Mouse (Mus musculus) liver, embryonic 14.5 days (tissue): Measurements from ENCODE around the gene Copz2. TPM values are rescaled to one million over a fixed set of nuclear protein-coding genes. Genes with fewer than 3 reads are reported as not detected.
A peak's percentile ranks its signal among the peaks of the same experiment; 100 is the strongest.
"Not testable (repeated sequence)": the region's sequence is repeated elsewhere in the genome, so short reads cannot be mapped to it uniquely, and the experiment has no call there.

Source experiments
- ATAC-seq: fragments of 200-750 bp; cut with Nextera tagmentation; 2 replicates; pipeline ENCODE4 v1.8.0; 2017; ENCODE audit warnings: moderate number of reproducible peaks, mild to moderate bottlenecking, moderate library complexity; ENCODE audit not compliant: insufficient read depth
- DNase-seq, 3 experiments: peaks; one replicate each; pipeline ENCODE4 v3.0.0-alpha.2; 2012 to 2013; ENCODE audit warnings: low read depth in 3 of 3, low spot score in 3 of 3
- H3K27ac ChIP-seq: fragments of 300-500 bp; sonication (generic); 2 replicates; pipeline ENCODE4 v1.5.1; 2014; ENCODE audit warnings: moderate library complexity, mild to moderate bottlenecking, control low read depth, inconsistent platforms
- H3K27me3 ChIP-seq: fragments of 300-500 bp; sonication (generic); 2 replicates; pipeline ENCODE4 v1.6.1; 2014; ENCODE audit warnings: mild to moderate bottlenecking, low read length, moderate library complexity; ENCODE audit not compliant: control insufficient read depth, insufficient read depth
- H3K36me3 ChIP-seq: fragments of 300-500 bp; sonication (generic); replicated peaks from 2 replicates; pipeline ENCODE4 v1.6.1; 2014; ENCODE audit warnings: low read depth; ENCODE audit not compliant: control insufficient read depth, insufficient read depth
- H3K4me1 ChIP-seq, 2 experiments: fragments of 200-500 bp in 1 of 2; fragments of 300-500 bp in 1 of 2; sonication (generic) in 1 of 2; replicated peaks; 2 replicates each; pipeline ENCODE4 v1.6.1; 2012 to 2014; ENCODE audit warnings: antibody characterized with exemption in 1 of 2, inconsistent platforms in 1 of 2, low read length in 1 of 2; ENCODE audit not compliant: control insufficient read depth in 2 of 2, insufficient read depth in 2 of 2
- H3K4me2 ChIP-seq: fragments of 300-500 bp; sonication (generic); 2 replicates; pipeline ENCODE4 v1.6.1; 2014; ENCODE audit warnings: low read depth, mild to moderate bottlenecking, control low read depth, moderate library complexity
- H3K4me3 ChIP-seq, 2 experiments: fragments of 200-500 bp in 1 of 2; fragments of 300-500 bp in 1 of 2; sonication (generic) in 1 of 2; 2 replicates each; pipeline ENCODE4 v1.5.1; 2012 to 2014; ENCODE audit warnings: low read depth in 2 of 2, low read length in 2 of 2, mild to moderate bottlenecking in 2 of 2, control low read depth in 1 of 2, inconsistent platforms in 1 of 2, moderate library complexity in 1 of 2; ENCODE audit not compliant: insufficient read depth in 1 of 2
- H3K9ac ChIP-seq: fragments of 300-500 bp; sonication (generic); replicated peaks from 2 replicates; pipeline ENCODE4 v1.6.1; 2014; ENCODE audit warnings: mild to moderate bottlenecking, control low read depth, moderate library complexity
- H3K9me3 ChIP-seq: fragments of 300-500 bp; sonication (generic); 2 replicates; pipeline ENCODE4 v1.6.1; 2016; ENCODE audit warnings: low read length, mixed read lengths; ENCODE audit not compliant: control insufficient read depth
- CTCF ChIP-seq: IDR thresholded peaks from 2 replicates; pipeline ENCODE4 v1.5.1; 2016; ENCODE audit warnings: antibody characterized with exemption, low read depth, control low read depth
- EP300 ChIP-seq: IDR thresholded peaks from 2 replicates; pipeline ENCODE4 v1.6.1; 2016; ENCODE audit warnings: antibody characterized with exemption, low read depth
- WGBS: fragments of 180-500 bp; shearing (Covaris S2); extraction: QIAGEN DNeasy Blood & Tissue Kit; methylation state at CpG from one replicate; pipeline ENCODE4 v1.1.7; 2014; ENCODE audit not compliant: insufficient replicate concordance; 5-methylcytosine and 5-hydroxymethylcytosine counted together
- polyA plus RNA-seq, 2 experiments: library from polyadenylated mRNA; depleted of rRNA in 1 of 2; stranded (reverse) in 1 of 2; unstranded in 1 of 2; fragments of >200 nt; fragmentation: Nextera tagmentation in 1 of 2; extraction: Ambion mirVana in 1 of 2; gene quantifications; 2 replicates each; pipeline versions ENCODE4 v1.2.1 to v1.2.3; 2012 to 2014

Copz2 gene
- polyA plus RNA-seq, 2 experiments: 8.7 to 18.8 TPM

DNA sequence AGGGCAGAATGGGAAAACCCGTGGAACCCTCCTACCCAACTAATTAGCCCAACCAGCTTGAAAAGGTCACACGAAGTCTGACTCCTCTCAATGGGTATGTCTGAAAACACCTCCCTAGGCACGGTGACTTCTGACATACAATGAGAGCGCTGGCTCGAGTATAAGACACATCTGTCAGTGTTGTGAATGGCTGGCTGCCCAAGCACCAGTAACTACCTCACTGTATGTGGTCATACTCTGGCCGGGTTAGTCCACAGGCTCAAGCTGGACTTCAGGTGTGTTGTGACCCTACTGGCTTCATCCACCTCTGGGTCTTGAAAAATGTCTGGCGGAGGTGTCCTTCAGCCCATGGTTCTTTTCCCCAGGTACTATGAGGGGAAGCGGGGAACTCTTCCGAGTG, 976 bp upstream of the Copz2 start:
- Histone ChIP-seq H3K4me3 (no peak overlapping the region), H3K4me2 (no peak overlapping the region), H3K9ac (no peak overlapping the region), H3K4me1 (no peaks in the 10 kb centered on the region; a peak in 1 of 4 replicates), H3K27me3 (peaks cover 16% of the 10 kb centered on the region), H3K9me3 (no peaks in the 10 kb centered on the region), H3K36me3 (no peaks in the 10 kb centered on the region), H3K27ac (no peak overlapping the region)
- ATAC-seq (no peak), DNase-seq (no peak)
- 63% methylated on average over 9 of the region's 9 CpGs for WGBS
- TF ChIP-seq EP300: no peak
- TF ChIP-seq CTCF: no peak

DNA sequence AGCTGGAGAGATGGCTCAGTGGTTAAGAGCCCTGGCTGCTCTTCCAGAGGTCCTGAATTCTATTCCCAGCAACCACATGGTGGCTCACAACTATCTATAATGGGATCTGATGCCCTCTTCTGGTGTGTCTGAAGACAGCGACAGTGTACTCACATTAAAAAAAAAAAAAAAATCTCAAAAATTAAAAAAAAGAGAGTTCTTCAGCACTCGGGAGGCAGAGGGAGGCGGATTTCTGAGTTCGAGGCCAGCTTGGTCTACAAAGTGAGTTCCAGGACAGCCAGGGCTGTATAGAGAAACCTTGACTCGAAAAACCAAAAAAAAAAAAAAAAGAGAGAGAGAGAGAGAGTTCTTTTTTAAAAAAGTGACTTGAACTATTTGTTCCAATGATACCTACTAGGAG, 525 bp upstream of the Copz2 start:
- 52% methylated on average over 5 of the region's 5 CpGs for WGBS
- not testable (repeated sequence) for H3K4me1 ChIP-seq, H3K27ac ChIP-seq, H3K4me3 ChIP-seq, H3K9ac ChIP-seq, H3K36me3 ChIP-seq, DNase-seq, H3K9me3 ChIP-seq, ATAC-seq
- Histone ChIP-seq H3K4me2 (peak overlapping the region; percentile 56), H3K27me3 (peaks cover 16% of the 10 kb centered on the region)

DNA sequence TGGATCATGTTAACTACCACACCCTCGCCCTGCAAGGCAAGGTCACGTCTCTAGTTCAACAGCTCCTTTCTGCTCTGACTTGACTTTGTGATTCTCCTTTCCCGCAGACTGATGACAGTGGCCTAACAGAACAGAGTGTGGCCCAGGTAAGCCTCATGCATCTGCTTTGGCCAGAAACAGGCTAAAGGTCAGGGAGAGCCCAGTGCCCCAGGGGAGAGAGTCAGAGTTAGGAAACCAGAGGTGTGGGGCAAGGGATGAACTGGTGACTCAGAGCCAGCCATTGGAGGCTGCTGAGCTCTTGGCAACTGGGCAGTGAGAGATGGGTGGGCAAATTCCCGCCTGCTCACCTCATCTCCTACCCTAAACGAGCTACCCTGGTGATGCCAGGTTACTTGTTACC, 7.8 kb downstream of the Copz2 start:
- no peak overlapping the region for H3K4me2 ChIP-seq
- no peaks in the 10 kb centered on the region for H3K9me3 ChIP-seq
- no peaks in the 10 kb centered on the region for H3K27me3 ChIP-seq
- TF ChIP-seq EP300: no peak
- TF ChIP-seq CTCF: no peak
- ATAC-seq (no peak), DNase-seq (no peak)
- no peak overlapping the region for H3K9ac ChIP-seq
- 58% methylated on average over 5 of the region's 5 CpGs for WGBS
- no peak overlapping the region for H3K4me3 ChIP-seq
- no peak overlapping the region for H3K27ac ChIP-seq
- no peaks in the 10 kb centered on the region for H3K4me1 ChIP-seq
- no peaks in the 10 kb centered on the region for H3K36me3 ChIP-seq

DNA sequence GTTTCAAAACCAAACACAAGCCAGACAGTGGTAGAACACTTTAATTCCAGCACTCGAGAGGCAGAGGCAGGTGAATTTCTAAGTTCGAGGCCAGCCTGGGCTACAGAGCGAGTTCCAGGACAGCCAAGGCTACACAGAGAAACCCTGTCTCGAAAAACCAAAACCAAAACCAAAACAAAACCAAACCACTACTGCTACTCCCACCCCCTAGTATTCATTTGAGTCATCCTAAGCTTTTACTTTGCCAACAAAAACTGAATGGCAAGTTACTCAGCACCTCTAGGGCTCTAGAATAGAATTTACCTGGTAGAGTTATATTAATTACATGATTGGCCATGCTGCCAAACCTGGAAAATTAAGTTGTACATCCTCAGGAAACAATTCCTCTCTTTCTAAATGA, 10.0 kb downstream of the Copz2 start:
- no peaks in the 10 kb centered on the region for H3K36me3 ChIP-seq
- DNase-seq: no peak
- WGBS: 58% methylated on average over 4 of the region's 4 CpGs
- no peaks in the 10 kb centered on the region for H3K9me3 ChIP-seq
- H3K9ac ChIP-seq: no peak overlapping the region
- H3K4me3 ChIP-seq: no peak overlapping the region
- H3K4me2 ChIP-seq: no peak overlapping the region
- no peaks in the 10 kb centered on the region for H3K4me1 ChIP-seq
- TF ChIP-seq CTCF (no peak), EP300 (no peak)
- no peaks in the 10 kb centered on the region for H3K27me3 ChIP-seq
- no peak for ATAC-seq
- H3K27ac ChIP-seq: no peak overlapping the region

DNA sequence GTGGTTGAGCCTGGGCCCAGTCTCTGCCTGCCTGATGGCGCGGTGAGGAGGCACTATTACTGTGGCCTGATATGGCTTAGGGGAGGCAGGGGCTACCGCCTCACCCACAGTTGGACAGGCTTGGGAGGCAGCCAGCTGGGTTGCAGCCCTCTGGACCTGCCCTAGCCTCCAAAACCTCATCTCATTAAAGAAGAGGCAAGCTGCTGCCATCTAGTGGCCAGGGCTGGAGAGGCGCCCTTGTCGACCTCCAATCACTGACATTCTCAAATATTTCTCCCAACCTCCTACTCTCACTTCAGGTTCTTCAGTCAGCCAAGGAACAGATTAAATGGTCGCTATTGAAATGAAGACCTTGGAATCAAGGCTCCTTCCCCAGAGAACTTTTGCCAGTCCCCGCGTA, 10.9 kb downstream of the Copz2 start:
- H3K4me2 ChIP-seq: no peak overlapping the region
- no peak overlapping the region for H3K4me3 ChIP-seq
- no peak for ATAC-seq
- DNase-seq: peak; percentile 46 to 47 (median 47)
- H3K27ac ChIP-seq: no peak overlapping the region
- no peaks in the 10 kb centered on the region for H3K36me3 ChIP-seq
- H3K9ac ChIP-seq: no peak overlapping the region
- H3K4me1 ChIP-seq: no peaks in the 10 kb centered on the region
- WGBS: 7% methylated on average over 8 of the region's 8 CpGs
- TF ChIP-seq CTCF: peak; percentile 95
- TF ChIP-seq EP300: no peak
- no peaks in the 10 kb centered on the region for H3K27me3 ChIP-seq
- H3K9me3 ChIP-seq: no peaks in the 10 kb centered on the region
